Mouse (Mus musculus): ENCODE data around the gene Zfp566.

Zfp566 gene

GRCm38 (mm10) chr7:30050882-30051548, 39.3 kb downstream of the Zfp566 start, which contains the start of gene Zfp14:
Gene Zfp14, minus strand, starts transcription at chr7:30051380.
- DNase-seq: peak; percentile 94

- no peak for DNase-seq
Measured at GRCm38 (mm10) chr7:30048126-30048525, 42.2 kb downstream of the Zfp566 start.

- no peak for DNase-seq
Measured at GRCm38 (mm10) chr7:30044354-30044753, 46.0 kb downstream of the Zfp566 start.

- DNase-seq: no peak
Measured at GRCm38 (mm10) chr7:30034331-30034730, 56.0 kb downstream of the Zfp566 start.

GRCm38 (mm10) chr7:30031379-30031778, 58.9 kb downstream of the Zfp566 start:
- DNase-seq: no peak

GRCm38 (mm10) chr7:30030677-30031076, 59.6 kb downstream of the Zfp566 start:
- DNase-seq: peak; percentile 34

- no peak for DNase-seq
Measured at GRCm38 (mm10) chr7:30028572-30028971, 61.8 kb downstream of the Zfp566 start.

Data from retina, postnatal 1 day (tissue).